Mouse (Mus musculus): ENCODE data around the gene Frmd4b. TPM values are rescaled to one million over a fixed set of nuclear protein-coding genes. Genes with fewer than 3 reads are reported as not detected.

Gene Frmd4b
- 10 to 100 TPM; 28.0 to 32.5 TPM for total RNA-seq (2021)
- long read RNA-seq, experiment 1, full-length matches to known transcripts = 9 of 12 reads
- long read RNA-seq, experiment 1, partial matches to known transcripts = 1 of 12 reads
- long read RNA-seq, experiment 1, other reads (novel, unspliced or antisense) = 2 of 12 reads
- long read RNA-seq, experiment 2, full-length matches to known transcripts = 10 of 20 reads
- long read RNA-seq, experiment 2, partial matches to known transcripts = 0 of 20 reads
- long read RNA-seq, experiment 2, other reads (novel, unspliced or antisense) = 10 of 20 reads

DNA sequence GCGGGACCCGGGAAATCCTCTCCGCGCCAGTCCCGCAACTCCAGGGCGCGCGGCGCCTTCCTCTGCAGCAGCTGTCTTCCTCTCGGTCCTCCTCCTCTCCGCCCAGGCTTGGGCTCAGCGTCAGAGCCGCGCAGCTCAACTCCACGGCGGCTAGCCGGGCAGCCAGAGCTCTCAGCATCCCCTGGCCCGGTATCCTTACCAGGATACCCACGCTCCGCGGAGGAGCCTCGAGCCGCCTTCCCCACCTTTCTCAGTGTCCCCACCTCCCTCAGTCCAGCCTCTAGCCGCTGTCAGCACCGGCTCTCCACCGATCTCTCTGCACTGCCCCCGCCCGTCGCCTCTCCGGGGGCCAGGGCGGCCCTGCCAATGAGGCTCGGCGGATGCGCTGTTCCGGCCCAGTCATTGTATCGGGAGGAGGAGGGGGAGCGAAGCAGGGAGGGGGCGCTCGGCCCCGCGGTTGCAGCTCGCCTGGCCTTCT lies at the start of gene Frmd4b:
Gene Frmd4b (minus strand): TSS at position 276 of the 478 bp plus-strand sequence.
- peak within 1 kb of the TSS; percentile 74 for H3K4me3 ChIP-seq
- peak within 1 kb of the TSS; percentile 95 for H3K27ac ChIP-seq
- peak; percentile 70 to 71 for DNase-seq (ENCODE audit: low spot score in 2 of 2)
- TF ChIP-seq CTCF (conservative IDR thresholded peaks at IDR 0.05) = peak; percentile 19

- H3K4me3 ChIP-seq = no peak overlapping the region
- no peak for DNase-seq (ENCODE audit: low spot score in 2 of 2)
- no peak overlapping the region for H3K27ac ChIP-seq
- TF ChIP-seq CTCF (conservative IDR thresholded peaks at IDR 0.05) = no peak
Observed at GRCm38 (mm10) chr6:97666417-97666816, 49.1 kb upstream of the Frmd4b start.

- no peak for TF ChIP-seq CTCF (conservative IDR thresholded peaks at IDR 0.05)
Observed at GRCm38 (mm10) chr6:97658921-97659320, 41.6 kb upstream of the Frmd4b start.

DNA sequence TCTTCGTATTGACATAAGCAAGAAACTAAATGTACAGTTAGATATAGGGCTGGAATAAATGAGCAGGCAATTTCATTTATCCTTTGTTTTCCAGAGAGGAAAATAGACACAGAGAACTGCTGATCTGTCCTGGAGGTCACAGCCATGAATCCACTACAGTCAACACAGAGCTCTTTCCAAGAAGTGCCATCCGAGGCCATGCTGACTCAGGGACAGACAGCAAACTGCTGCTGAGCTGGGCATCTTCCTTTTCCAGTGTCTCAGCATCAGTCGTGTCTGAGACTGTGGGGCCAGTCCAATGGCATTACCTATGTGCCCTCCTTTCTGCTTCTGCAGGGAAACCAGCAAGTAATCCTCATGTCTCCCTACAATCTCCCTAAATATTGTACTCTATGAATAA lies 38.6 kb upstream of the Frmd4b start:
- Histone ChIP-seq H3K4me3 (no peak overlapping the region), H3K27ac (no peak overlapping the region)
- no peak for DNase-seq (ENCODE audit: low spot score in 2 of 2)
- TF ChIP-seq CTCF (conservative IDR thresholded peaks at IDR 0.05) = no peak

More at GRCm38 (mm10) chr6:97658921-97659320, 41.6 kb upstream of the Frmd4b start:
- no peak for DNase-seq (ENCODE audit: low spot score in 2 of 2)
- Histone ChIP-seq H3K4me3 (no peak overlapping the region), H3K27ac (no peak overlapping the region)

- DNase-seq (ENCODE audit: low spot score in 2 of 2) = no peak
Observed at GRCm38 (mm10) chr6:97647501-97647900, 30.2 kb upstream of the Frmd4b start.

DNA sequence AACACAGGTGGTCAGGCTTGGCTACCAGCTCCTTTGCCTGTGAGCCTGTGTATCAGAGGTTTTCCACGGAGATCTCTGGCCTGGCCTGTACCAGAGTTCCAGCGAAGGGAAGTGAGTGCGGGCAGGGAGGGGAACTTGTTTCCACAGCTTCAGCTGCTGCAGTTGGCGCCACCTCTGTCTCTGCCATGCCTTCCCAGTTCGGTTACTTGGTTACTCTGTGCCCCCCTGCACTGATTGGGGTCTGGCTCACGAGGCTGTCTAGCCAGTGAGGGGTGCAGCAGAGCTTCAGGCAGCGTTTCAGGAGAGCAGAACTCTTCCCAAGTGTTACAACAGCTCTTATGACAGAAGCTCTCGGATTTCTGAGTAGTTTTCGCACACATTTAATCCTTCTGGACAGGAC lies 6.0 kb upstream of the Frmd4b start:
- no peak for TF ChIP-seq CTCF (conservative IDR thresholded peaks at IDR 0.05)
- DNase-seq (ENCODE audit: low spot score in 2 of 2) = no peak
- Histone ChIP-seq H3K27ac (no peak overlapping the region), H3K4me3 (no peak overlapping the region)

More at GRCm38 (mm10) chr6:97647501-97647900, 30.2 kb upstream of the Frmd4b start:
- Histone ChIP-seq H3K4me3 (no peak overlapping the region), H3K27ac (no peak overlapping the region)
- no peak for TF ChIP-seq CTCF (conservative IDR thresholded peaks at IDR 0.05)

GRCm38 (mm10) chr6:97622236-97622635 lies 4.9 kb upstream of the Frmd4b start:
- no peak for DNase-seq (ENCODE audit: low spot score in 2 of 2)
- 0 out of 2 replicates have a peak overlapping the region, but pooled peaks have one; percentile 18 for H3K27ac ChIP-seq
- no peak for TF ChIP-seq CTCF (conservative IDR thresholded peaks at IDR 0.05)
- H3K4me3 ChIP-seq = no peak overlapping the region

- Histone ChIP-seq H3K27ac (peak overlapping the region; percentile 95), H3K4me3 (peak overlapping the region; percentile 74)
- DNase-seq (ENCODE audit: low spot score in 2 of 2) = no peak
- TF ChIP-seq CTCF (conservative IDR thresholded peaks at IDR 0.05) = no peak
Observed at GRCm38 (mm10) chr6:97617774-97618173, 433 bp upstream of the Frmd4b start.

DNA sequence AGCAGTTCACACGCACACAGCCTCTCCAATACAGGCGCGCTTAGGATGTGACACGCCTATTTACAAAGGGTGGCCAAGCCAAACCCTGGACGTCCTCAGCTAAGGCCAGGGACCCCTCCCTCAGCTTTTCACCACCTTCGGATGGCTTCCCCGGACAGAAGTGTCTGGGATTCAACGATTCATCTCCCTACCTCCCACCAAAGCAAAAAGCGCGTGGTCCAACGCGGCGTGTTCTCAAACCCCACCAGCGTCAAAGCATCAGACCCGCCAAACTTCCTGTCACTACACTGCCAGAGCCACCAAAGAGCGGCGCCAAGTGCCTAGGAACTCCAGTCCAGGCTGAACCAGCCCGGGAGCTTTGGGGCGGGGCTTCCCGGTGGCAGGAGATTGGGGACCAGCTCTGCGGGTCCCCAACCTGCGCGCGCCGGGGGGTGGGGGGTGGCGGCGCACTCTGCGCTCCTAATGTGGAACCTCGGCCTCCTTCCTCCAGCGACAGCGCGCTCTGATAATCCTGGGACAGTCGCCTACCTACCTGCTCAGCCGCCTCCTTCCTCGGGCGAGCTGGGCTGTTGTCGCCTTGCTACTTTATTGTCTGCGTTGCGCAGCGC lies 579 bp downstream of the Frmd4b start:
- peak; percentile 37 to 46 for DNase-seq (ENCODE audit: low spot score in 2 of 2)
- no peak for TF ChIP-seq CTCF (conservative IDR thresholded peaks at IDR 0.05)
- Histone ChIP-seq H3K27ac (peak overlapping the region; percentile 95), H3K4me3 (peak overlapping the region; percentile 74)

DNA sequence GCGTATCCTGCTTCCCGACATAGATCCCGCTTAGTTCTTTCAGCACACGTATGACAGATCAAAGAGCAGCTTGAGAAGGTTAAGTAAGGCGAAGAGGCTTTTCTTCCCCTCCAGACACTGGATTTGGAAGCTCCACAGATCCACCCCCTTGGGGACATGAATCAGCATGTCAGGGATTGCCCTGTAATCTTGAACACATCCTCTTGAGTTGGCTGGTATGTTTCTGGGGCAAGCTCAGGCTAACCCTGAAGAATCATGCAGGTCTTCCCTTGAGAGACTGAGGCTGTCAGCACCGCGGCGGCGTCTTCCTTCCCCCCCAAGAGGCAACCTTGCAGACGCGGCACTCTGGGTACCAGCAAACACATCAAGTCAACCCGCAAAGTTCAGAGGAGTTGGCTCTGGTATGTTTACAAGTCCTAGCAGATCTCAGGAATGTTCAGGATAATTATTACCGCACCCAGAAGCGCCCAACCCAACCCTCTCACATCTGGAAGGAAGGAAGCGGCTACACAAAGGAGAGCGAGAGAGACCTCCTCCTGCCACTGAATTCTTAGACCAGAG lies 1.4 kb downstream of the Frmd4b start:
- DNase-seq (ENCODE audit: low spot score in 2 of 2) = no peak
- Histone ChIP-seq H3K27ac (peak overlapping the region; percentile 95), H3K4me3 (peak overlapping the region; percentile 74)
- no peak for TF ChIP-seq CTCF (conservative IDR thresholded peaks at IDR 0.05)

GRCm38 (mm10) chr6:97614179-97614578 lies 3.2 kb downstream of the Frmd4b start:
- Histone ChIP-seq H3K4me3 (no peak overlapping the region), H3K27ac (no peak overlapping the region)
- no peak for DNase-seq (ENCODE audit: low spot score in 2 of 2)
- TF ChIP-seq CTCF (conservative IDR thresholded peaks at IDR 0.05) = no peak

DNA sequence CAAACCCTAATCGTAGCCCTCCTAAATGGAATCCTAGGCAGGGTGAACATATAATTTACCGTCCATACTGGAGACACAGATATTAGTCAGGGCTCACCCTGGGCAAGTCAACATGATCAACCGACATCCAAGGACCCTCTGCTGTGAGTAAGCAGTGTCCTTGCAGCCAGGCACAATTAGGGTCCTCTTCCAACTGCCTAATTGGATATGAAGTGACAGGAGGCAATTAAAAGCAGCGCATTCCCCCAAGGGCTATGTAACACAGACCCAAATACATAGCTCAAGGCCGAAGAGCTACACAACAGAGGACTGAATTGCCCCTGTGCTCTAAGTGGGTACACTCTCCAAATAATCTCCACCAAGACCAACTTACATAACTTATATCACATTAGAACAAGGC lies 4.5 kb downstream of the Frmd4b start:
- H3K27ac ChIP-seq = no peak overlapping the region
- no peak for DNase-seq (ENCODE audit: low spot score in 2 of 2)
- H3K4me3 ChIP-seq = no peak overlapping the region
- no peak for TF ChIP-seq CTCF (conservative IDR thresholded peaks at IDR 0.05)

- no peak for DNase-seq (ENCODE audit: low spot score in 2 of 2)
- Histone ChIP-seq H3K27ac (no peak overlapping the region), H3K4me3 (no peak overlapping the region)
- TF ChIP-seq CTCF (conservative IDR thresholded peaks at IDR 0.05) = no peak
Observed at GRCm38 (mm10) chr6:97610051-97610450, 7.3 kb downstream of the Frmd4b start.
